Mouse (Mus musculus): ENCODE measurements around the gene Foxe3. TPM values are rescaled to one million over a fixed set of nuclear protein-coding genes. Genes with fewer than 3 reads are reported as not detected.

Gene Foxe3
- polyA plus RNA-seq, 1 experiment from 2014 or later, result not detected

GRCm38 (mm10) chr4:114942583-114942982 is 16.8 kb upstream of the Foxe3 start:
- Histone ChIP-seq H3K36me3 (ENCODE audit: poor library complexity, severe bottlenecking) (no peaks in the 10 kb centered on the region), H3K4me2 (no peak overlapping the region), H3K27ac (no peak overlapping the region), H3K4me3 (no peak overlapping the region), H3K27me3 (peaks cover 52% of the 10 kb centered on the region), H3K9me3 (replicated peaks) (no peaks in the 10 kb centered on the region), H3K9ac (no peak overlapping the region), H3K4me1 (peaks cover 13% of the 10 kb centered on the region)
- WGBS, result 18% methylated on average over 8 of the region's 8 CpGs
- ATAC-seq, result no peak

- Histone ChIP-seq H3K27ac (no peak overlapping the region), H3K4me3 (no peak overlapping the region), H3K4me1 (peaks cover 13% of the 10 kb centered on the region), H3K9ac (no peak overlapping the region), H3K27me3 (peaks cover 51% of the 10 kb centered on the region), H3K9me3 (replicated peaks) (no peaks in the 10 kb centered on the region), H3K4me2 (no peak overlapping the region), H3K36me3 (ENCODE audit: poor library complexity, severe bottlenecking) (no peaks in the 10 kb centered on the region)
- WGBS, result 44% methylated on average over 4 of the region's 4 CpGs
- 0 out of 2 replicates have a peak, but pooled peaks have one; percentile 30 for ATAC-seq
Measured at GRCm38 (mm10) chr4:114942112-114942511, 16.3 kb upstream of the Foxe3 start.

- H3K4me3 ChIP-seq, result no peak overlapping the region
- H3K4me1 ChIP-seq, result peaks cover 13% of the 10 kb centered on the region
- peaks cover 43% of the 10 kb centered on the region for H3K27me3 ChIP-seq
- no peak overlapping the region for H3K9ac ChIP-seq
- no peak overlapping the region for H3K4me2 ChIP-seq
- H3K36me3 ChIP-seq (ENCODE audit: poor library complexity, severe bottlenecking), result no peaks in the 10 kb centered on the region
- H3K9me3 ChIP-seq (replicated peaks), result no peaks in the 10 kb centered on the region
- H3K27ac ChIP-seq, result no peak overlapping the region
- 76% methylated on average over 4 of the region's 4 CpGs for WGBS
- no peak for ATAC-seq
Measured at GRCm38 (mm10) chr4:114941311-114941710, 15.5 kb upstream of the Foxe3 start.

- 76% methylated on average over 3 of the region's 3 CpGs for WGBS
- Histone ChIP-seq H3K4me1 (peaks cover 8% of the 10 kb centered on the region), H3K27me3 (peaks cover 30% of the 10 kb centered on the region)
Measured at GRCm38 (mm10) chr4:114938248-114938647, 12.4 kb upstream of the Foxe3 start.

GRCm38 (mm10) chr4:114937459-114938047 is 11.7 kb upstream of the Foxe3 start:
- H3K4me2 ChIP-seq, result no peak overlapping the region
- H3K4me3 ChIP-seq, result no peak overlapping the region
- 64% methylated on average over 4 of the region's 4 CpGs for WGBS
- H3K27ac ChIP-seq, result no peak overlapping the region
- H3K27me3 ChIP-seq, result peaks cover 30% of the 10 kb centered on the region
- H3K36me3 ChIP-seq (ENCODE audit: poor library complexity, severe bottlenecking), result no peaks in the 10 kb centered on the region
- H3K9ac ChIP-seq, result no peak overlapping the region
- peaks cover 6% of the 10 kb centered on the region for H3K4me1 ChIP-seq
- peak; percentile 30; the same call in 1 of the 2 replicates for ATAC-seq
- H3K9me3 ChIP-seq (replicated peaks), result no peaks in the 10 kb centered on the region

More at GRCm38 (mm10) chr4:114938248-114938647, 12.4 kb upstream of the Foxe3 start:
- H3K9ac ChIP-seq, result no peak overlapping the region
- ATAC-seq, result no peak
- H3K36me3 ChIP-seq (ENCODE audit: poor library complexity, severe bottlenecking), result no peaks in the 10 kb centered on the region
- H3K4me2 ChIP-seq, result no peak overlapping the region
- no peaks in the 10 kb centered on the region for H3K9me3 ChIP-seq (replicated peaks)
- no peak overlapping the region for H3K4me3 ChIP-seq
- no peak overlapping the region for H3K27ac ChIP-seq

GRCm38 (mm10) chr4:114934188-114934587 is 8.4 kb upstream of the Foxe3 start:
- Histone ChIP-seq H3K36me3 (ENCODE audit: poor library complexity, severe bottlenecking) (no peaks in the 10 kb centered on the region), H3K4me3 (no peak overlapping the region), H3K9ac (no peak overlapping the region), H3K27me3 (peaks cover 32% of the 10 kb centered on the region), H3K4me2 (no peak overlapping the region), H3K4me1 (no peaks in the 10 kb centered on the region), H3K9me3 (replicated peaks) (no peaks in the 10 kb centered on the region), H3K27ac (no peak overlapping the region)
- WGBS, result 90% methylated on average over 6 of the region's 6 CpGs
- ATAC-seq, result no peak

- Histone ChIP-seq H3K9me3 (replicated peaks) (no peaks in the 10 kb centered on the region), H3K9ac (no peak overlapping the region), H3K27ac (no peak overlapping the region), H3K4me2 (no peak overlapping the region), H3K4me1 (no peaks in the 10 kb centered on the region), H3K4me3 (no peak overlapping the region), H3K36me3 (ENCODE audit: poor library complexity, severe bottlenecking) (no peaks in the 10 kb centered on the region), H3K27me3 (peaks cover 40% of the 10 kb centered on the region)
- ATAC-seq, result no peak
- 82% methylated on average over 4 of the region's 4 CpGs for WGBS
Measured at GRCm38 (mm10) chr4:114932747-114933146, 6.9 kb upstream of the Foxe3 start.

- no peak; the same call in 1 of the 2 replicates for ATAC-seq
- Histone ChIP-seq H3K9me3 (replicated peaks) (no peaks in the 10 kb centered on the region), H3K9ac (no peak overlapping the region), H3K27ac (no peak overlapping the region), H3K27me3 (peaks cover 71% of the 10 kb centered on the region), H3K4me2 (no peak overlapping the region), H3K4me3 (no peak overlapping the region), H3K36me3 (ENCODE audit: poor library complexity, severe bottlenecking) (no peaks in the 10 kb centered on the region), H3K4me1 (peaks cover 11% of the 10 kb centered on the region)
- 5% methylated on average over 15 of the region's 15 CpGs for WGBS
Measured at GRCm38 (mm10) chr4:114929155-114929554, 3.3 kb upstream of the Foxe3 start.

- Histone ChIP-seq H3K36me3 (ENCODE audit: poor library complexity, severe bottlenecking) (no peaks in the 10 kb centered on the region), H3K4me1 (peaks cover 11% of the 10 kb centered on the region), H3K4me2 (peak overlapping the region; percentile 59), H3K9me3 (replicated peaks) (no peaks in the 10 kb centered on the region), H3K4me3 (peak overlapping the region; percentile 36), H3K27ac (no peak overlapping the region), H3K27me3 (peaks cover 88% of the 10 kb centered on the region), H3K9ac (no peak overlapping the region)
- under 1% methylated on average over 105 of the region's 125 CpGs for WGBS
- peak; percentile 53 for ATAC-seq
Measured at GRCm38 (mm10) chr4:114924971-114925916, 569 bp downstream of the Foxe3 start.

- no peak for ATAC-seq
- H3K4me3 ChIP-seq, result no peak overlapping the region
- WGBS, result 51% methylated on average over 2 of the region's 2 CpGs
- H3K27ac ChIP-seq, result no peak overlapping the region
- no peak overlapping the region for H3K9ac ChIP-seq
- peaks cover 90% of the 10 kb centered on the region for H3K27me3 ChIP-seq
- no peaks in the 10 kb centered on the region for H3K9me3 ChIP-seq (replicated peaks)
- H3K4me1 ChIP-seq, result no peaks in the 10 kb centered on the region
- H3K4me2 ChIP-seq, result no peak overlapping the region
- H3K36me3 ChIP-seq (ENCODE audit: poor library complexity, severe bottlenecking), result no peaks in the 10 kb centered on the region
Measured at GRCm38 (mm10) chr4:114917091-114917490, 8.7 kb downstream of the Foxe3 start.

GRCm38 (mm10) chr4:114916056-114916455 is 9.8 kb downstream of the Foxe3 start:
- H3K4me3 ChIP-seq, result no peak overlapping the region
- 33% methylated on average over 4 of the region's 4 CpGs for WGBS
- H3K9me3 ChIP-seq (replicated peaks), result no peaks in the 10 kb centered on the region
- no peak for ATAC-seq
- H3K4me2 ChIP-seq, result no peak overlapping the region
- peaks cover 91% of the 10 kb centered on the region for H3K27me3 ChIP-seq
- H3K36me3 ChIP-seq (ENCODE audit: poor library complexity, severe bottlenecking), result no peaks in the 10 kb centered on the region
- H3K27ac ChIP-seq, result no peak overlapping the region
- H3K4me1 ChIP-seq, result no peaks in the 10 kb centered on the region
- no peak overlapping the region for H3K9ac ChIP-seq

- Histone ChIP-seq H3K4me1 (peaks cover 10% of the 10 kb centered on the region), H3K27ac (no peak overlapping the region), H3K36me3 (ENCODE audit: poor library complexity, severe bottlenecking) (no peaks in the 10 kb centered on the region), H3K9me3 (replicated peaks) (no peaks in the 10 kb centered on the region), H3K4me3 (no peak overlapping the region), H3K4me2 (no peak overlapping the region), H3K27me3 (peaks cover 97% of the 10 kb centered on the region), H3K9ac (no peak overlapping the region)
- WGBS, result 1% methylated on average over 13 of the region's 13 CpGs
- ATAC-seq, result peak; percentile 41; the same call in 1 of the 2 replicates
Measured at GRCm38 (mm10) chr4:114913594-114913962, 12.2 kb downstream of the Foxe3 start.

All from forebrain, embryonic 13.5 days (tissue).